Mouse (Mus musculus): ENCODE results near the gene Efna5.

Efna5 gene

DNA sequence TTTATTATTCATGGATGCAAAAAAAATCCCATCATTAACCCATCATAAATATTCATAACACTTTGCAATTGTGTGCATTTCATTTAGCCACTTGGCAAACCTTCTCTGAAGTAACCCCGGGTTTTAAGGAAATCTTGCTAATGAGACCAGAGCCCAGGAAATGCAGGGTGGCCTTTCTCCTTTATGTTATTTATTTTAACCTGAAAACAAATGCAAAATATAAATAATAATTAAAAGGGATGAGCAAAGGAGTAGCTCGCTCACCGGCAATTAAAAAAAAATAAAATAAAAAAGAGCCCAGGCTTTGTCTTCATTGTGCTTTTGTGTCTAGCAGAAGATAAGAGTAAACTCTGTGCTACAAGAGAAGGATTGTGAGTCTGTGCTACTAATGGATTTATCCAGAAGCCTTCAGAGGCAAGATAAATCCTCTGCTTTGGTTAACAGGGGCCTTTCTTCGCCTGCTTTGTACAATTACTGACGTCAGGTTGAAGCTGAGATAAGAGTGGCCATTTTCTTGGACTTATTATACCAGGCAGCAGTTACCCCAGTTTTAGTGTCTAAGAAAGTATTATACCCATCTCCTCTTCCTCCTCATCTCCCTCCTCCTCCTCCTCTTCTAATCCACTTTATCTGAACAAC is 288.6 kb downstream of the Efna5 start:
- no peak for DNase-seq

DNA sequence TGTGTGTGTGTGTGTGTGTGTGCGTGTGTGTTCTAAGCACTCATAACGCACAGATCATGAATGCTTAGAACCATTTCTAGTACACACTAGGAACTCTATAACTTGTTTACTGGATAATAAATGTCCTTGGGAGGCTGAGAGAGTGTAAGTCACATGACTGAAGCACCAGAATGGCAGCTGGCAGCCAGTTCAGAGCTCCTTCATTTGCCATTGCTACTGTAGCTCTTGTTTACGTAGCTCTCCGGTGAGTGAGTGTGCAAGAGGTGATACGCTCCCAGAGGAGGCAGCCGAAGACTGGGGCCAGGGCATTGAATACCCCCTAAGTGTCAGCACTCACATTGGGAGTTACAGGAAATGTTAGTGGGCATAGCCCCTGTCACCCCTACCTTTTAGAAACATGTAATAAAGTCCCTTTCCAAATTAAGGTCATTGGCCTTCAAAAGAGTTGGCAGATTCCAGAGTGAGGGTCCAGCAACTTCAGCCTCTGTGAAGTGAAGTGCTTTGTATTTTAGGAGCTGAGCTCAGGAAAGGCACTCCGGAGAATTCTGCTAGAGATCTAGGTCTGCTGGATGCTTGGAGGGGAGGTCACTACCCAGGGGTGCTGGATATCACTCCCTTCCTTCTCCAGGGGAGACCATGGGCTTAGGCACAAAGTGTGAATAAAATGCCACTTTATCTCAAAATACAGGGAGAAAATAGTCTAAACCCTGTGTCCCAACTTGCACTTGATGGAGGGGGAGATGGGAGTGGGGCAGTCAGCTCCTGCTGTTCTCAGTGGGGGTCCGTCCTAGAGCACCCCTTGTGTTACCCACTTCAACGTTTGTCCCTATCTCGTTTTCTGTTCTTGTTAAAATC is 289.3 kb downstream of the Efna5 start:
- DNase-seq = no peak

DNA sequence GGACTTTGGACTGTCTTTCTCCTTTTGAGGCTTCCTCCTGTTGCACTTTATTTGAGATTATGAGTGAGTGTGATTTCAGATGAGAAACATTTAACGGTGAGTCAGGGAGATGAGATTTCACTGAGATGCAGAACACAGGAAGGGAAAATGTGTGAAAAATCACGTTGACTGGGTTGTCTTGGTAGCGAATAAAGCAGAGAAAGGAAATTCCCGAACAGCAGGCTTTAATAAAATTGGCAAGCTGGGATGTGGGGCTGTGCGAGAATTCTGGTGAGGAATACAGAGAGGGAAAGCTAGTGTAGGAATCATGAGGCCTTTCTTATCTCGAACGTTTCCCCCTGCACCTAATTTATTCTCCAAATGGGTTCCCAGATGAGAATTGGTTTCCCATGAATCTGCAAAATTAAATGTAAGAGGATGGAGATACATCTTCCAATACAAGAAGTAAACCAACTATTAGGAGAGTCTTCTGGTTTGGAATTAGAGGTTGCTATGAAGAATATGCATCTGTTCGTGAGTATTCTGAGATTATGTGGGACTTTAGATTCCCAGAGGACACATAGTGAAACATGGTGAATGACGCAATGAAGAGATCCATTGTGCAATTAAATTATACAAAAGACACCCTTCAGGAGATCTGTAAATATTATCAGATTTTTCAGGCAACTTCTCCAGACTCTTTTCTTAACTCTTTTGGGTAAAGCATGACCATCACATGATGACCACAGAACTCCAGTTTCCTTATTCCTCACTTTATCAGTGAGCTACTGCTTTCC is 290.2 kb downstream of the Efna5 start:
- DNase-seq = no peak

DNA sequence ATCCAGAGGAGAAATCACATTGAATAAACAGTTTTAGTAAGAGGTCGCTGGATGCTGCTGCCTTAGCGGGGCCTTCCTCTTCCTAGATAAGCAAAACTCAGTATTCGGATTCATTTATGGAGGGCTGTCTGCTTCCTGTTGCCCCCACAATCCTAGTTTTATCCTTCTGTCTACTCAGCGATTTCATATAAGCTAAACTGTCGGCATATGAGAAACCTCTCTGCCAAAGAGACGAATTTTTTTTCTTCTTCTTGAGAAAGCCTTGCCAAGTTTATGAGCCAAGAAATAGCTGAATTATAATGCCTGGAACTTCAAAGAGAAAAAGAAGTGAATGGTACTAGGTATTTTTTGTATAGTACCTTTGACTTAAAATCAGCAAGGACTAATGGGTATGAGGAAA is 301.0 kb downstream of the Efna5 start:
- no peak for DNase-seq

DNA sequence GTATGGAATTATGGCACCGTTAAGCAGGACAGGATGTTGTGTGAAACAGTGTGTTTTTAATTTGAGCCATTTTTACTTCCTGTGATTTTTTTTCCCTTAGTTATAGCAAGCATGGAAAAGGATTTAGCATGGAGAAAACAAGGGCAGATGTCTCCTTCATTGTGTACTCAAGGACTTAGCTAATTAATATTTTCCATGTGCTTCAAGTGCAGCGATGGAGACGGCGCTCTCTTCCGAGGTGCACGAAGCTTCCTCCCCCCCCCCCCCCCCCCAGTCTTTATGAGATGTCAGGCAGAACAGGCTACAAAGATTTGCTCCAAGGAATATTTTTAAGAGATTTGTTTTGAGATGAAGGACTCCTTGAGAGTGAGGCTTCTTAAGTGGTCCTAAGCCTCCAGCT is 301.5 kb downstream of the Efna5 start:
- DNase-seq = no peak

DNA sequence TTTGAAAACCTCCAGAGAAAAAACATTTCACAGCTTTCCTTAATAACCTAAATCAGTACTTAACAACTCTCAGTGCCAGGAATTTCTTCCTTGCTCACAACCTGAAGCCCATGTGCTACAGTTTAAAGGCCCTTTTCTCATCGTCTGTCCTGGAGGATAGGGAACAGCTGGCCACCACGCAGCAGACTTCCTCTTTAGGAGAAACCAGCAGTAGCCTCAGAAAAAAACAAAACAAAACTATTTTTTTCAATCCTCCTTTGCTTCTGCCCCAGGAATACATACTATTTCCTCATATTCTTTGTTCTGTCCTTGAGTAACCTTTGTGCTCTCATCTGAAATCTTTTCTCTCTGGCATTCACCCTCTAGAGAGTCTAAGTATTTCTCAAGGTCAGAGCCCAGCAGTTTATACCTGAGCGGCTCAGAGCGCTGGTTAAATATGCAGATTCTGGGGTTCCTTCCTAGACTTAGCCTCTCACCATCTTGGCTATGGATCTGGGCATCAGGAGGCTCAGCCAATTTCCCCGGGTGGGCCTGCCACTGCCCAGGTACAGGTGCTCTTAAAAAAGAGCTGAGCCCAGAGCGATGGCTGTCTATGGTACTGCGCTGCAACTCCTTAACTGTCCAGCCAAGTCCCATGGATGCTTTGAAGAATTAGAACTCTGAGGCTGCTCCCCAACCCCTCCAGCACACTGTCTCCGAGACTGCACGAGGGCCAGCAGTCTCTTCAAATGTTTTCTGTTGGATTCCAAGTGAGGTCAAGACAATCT is 306.4 kb downstream of the Efna5 start:
- peak; percentile 33 for DNase-seq

DNA sequence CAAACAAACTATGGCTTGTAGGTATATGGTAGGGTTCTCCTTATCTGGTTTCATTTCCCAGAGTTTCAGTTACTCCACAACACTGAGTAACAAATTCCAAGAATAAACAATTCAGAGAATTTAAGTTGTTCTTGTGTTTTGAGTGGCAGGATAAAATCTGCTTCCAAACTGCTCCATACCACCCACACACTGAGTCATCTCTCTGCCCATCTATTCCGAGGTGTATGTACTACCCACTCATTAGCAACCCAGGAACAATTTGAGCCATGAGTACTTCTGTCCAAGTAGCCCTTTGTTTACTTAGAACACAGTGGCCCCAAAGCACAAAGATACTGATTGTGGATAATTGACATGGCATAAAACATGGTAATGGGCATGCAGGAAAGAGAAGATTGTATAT is 311.0 kb downstream of the Efna5 start:
- no peak for DNase-seq

DNA sequence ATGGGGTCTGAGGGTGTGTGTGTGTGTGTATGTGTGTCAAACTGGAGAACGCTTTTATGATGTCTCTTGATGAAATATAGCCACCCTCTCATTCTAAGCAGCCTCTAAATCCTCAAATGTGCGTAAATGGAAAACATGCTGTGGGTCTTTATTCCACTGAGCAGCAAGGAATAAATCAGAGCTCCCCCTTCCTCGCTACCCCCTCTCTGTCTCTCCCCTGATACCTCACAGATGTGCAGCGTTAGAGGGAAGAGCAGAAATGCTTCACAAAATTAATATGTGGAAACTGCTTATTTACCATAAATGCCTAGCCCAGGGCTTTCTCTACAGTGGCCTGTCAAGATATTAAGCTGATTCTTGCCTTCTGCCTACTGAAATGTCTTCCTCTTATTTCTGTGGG is 313.1 kb downstream of the Efna5 start:
- DNase-seq = no peak

DNA sequence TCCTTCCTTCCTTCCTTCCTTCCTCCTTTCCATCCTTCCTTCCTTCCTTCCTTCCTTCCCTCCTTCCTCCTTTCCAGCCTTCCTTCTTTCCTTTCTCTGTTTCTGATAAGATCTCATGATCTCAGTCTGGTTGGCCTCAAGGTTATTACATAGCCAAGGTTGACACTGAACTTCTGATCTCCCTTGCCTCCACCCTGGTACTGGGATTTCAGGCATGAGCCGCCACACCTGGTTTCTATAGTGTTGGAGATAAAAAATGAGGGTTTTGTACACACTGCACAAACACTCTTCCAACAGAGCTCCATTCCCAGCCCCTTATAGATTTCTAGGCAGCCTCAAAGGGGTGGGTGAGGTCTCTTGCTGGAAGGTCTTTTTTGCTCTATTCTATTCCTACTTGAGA is 315.5 kb downstream of the Efna5 start:
- DNase-seq = no peak

DNA sequence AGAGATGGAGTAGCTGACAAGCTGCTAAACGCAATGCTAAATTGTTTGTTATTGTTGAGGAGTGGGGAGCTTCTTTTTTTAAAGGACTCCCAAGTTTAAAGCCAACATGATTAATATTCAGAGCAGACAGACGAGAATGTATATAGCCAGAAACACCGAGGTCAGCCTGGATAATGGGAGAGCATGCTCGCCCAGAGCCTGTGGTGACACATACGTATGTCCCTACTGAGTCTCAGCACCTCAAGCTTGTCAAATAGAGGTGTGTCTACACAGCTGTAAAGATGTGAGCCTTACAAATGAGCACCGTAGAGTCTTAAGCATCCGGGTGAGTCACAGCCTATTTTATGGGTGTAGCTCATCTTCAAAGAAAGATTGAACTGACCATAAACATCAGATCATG is 318.7 kb downstream of the Efna5 start:
- DNase-seq = no peak

DNA sequence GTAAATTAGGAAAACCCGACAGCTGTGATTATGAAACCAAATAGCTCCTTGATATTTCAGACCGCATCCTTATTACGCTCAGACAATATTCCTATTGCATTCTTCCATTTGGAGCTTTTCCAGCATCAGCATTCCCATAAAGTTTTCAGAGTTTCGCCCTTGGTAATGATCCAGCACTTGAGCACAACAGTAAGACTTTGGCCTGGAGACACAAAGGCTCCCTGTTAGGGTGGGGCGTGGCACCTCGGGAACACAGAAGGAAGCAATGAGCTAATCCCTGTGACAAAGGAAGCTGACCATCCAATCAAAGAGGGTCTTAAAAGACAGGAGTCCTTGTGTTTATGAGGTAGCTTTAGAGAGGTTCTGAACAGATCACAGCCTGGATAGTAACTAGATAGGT is 323.9 kb downstream of the Efna5 start:
- no peak for DNase-seq
